Mouse (Mus musculus): ENCODE measurements around the gene Scrg1. TPM values are rescaled to one million over a fixed set of nuclear protein-coding genes. Genes with fewer than 3 reads are reported as not detected.
"Not testable (repeated sequence)": the region's sequence is repeated elsewhere in the genome, so short reads cannot be mapped to it uniquely, and the experiment has no call there.

Scrg1 gene
- total RNA-seq, 2 experiments from 2014 or later: not detected

- DNase-seq: no peak
Observed at GRCm38 (mm10) chr8:57457152-57457551, 1.4 kb downstream of the Scrg1 start.

- no peak for DNase-seq
Observed at GRCm38 (mm10) chr8:57457942-57458341, 2.2 kb downstream of the Scrg1 start.

- no peak for DNase-seq
Observed at GRCm38 (mm10) chr8:57462839-57463238, 7.1 kb downstream of the Scrg1 start.

- DNase-seq: no peak
Observed at GRCm38 (mm10) chr8:57463757-57464156, 8.0 kb downstream of the Scrg1 start.

- peak; percentile 73 for DNase-seq
Observed at GRCm38 (mm10) chr8:57468624-57469023, 12.9 kb downstream of the Scrg1 start.

GRCm38 (mm10) chr8:57470863-57471262 is 15.1 kb downstream of the Scrg1 start:
- no peak for DNase-seq

GRCm38 (mm10) chr8:57473751-57474150 is 18.0 kb downstream of the Scrg1 start:
- DNase-seq: no peak

GRCm38 (mm10) chr8:57478406-57478805 is 22.7 kb downstream of the Scrg1 start:
- no peak for DNase-seq

GRCm38 (mm10) chr8:57479700-57480099 is 24.0 kb downstream of the Scrg1 start:
- DNase-seq: no peak

- DNase-seq: no peak
Observed at GRCm38 (mm10) chr8:57480606-57481005, 24.9 kb downstream of the Scrg1 start.

GRCm38 (mm10) chr8:57486491-57487440 is 31.0 kb downstream of the Scrg1 start:
- peak; percentile 39 for DNase-seq

- DNase-seq: peak; percentile 97
Observed at GRCm38 (mm10) chr8:57487441-57488155, 31.9 kb downstream of the Scrg1 start, which contains the start of gene Sap30. Gene Sap30, minus strand, starts transcription at chr8:57487860.

GRCm38 (mm10) chr8:57488312-57488765 is 32.6 kb downstream of the Scrg1 start:
- peak; percentile 35 for DNase-seq

GRCm38 (mm10) chr8:57489366-57489765 is 33.6 kb downstream of the Scrg1 start:
- DNase-seq: no peak

GRCm38 (mm10) chr8:57489896-57490295 is 34.2 kb downstream of the Scrg1 start:
- DNase-seq: no peak

- no peak for DNase-seq
Observed at GRCm38 (mm10) chr8:57491873-57492272, 36.1 kb downstream of the Scrg1 start.

GRCm38 (mm10) chr8:57498494-57498846 is 42.7 kb downstream of the Scrg1 start:
- DNase-seq: no peak

GRCm38 (mm10) chr8:57498847-57499511 is 43.3 kb downstream of the Scrg1 start:
- peak; percentile 39 for DNase-seq

GRCm38 (mm10) chr8:57503641-57504040 is 47.9 kb downstream of the Scrg1 start:
- peak; percentile 59 for DNase-seq

GRCm38 (mm10) chr8:57505500-57505899 is 49.8 kb downstream of the Scrg1 start:
- DNase-seq: not testable (repeated sequence)

GRCm38 (mm10) chr8:57507556-57508063 is 51.9 kb downstream of the Scrg1 start:
- DNase-seq: no peak

GRCm38 (mm10) chr8:57508657-57509056 is 52.9 kb downstream of the Scrg1 start:
- DNase-seq: no peak
